Mouse (Mus musculus): Measurements from ENCODE around the gene Robo1.

DNA sequence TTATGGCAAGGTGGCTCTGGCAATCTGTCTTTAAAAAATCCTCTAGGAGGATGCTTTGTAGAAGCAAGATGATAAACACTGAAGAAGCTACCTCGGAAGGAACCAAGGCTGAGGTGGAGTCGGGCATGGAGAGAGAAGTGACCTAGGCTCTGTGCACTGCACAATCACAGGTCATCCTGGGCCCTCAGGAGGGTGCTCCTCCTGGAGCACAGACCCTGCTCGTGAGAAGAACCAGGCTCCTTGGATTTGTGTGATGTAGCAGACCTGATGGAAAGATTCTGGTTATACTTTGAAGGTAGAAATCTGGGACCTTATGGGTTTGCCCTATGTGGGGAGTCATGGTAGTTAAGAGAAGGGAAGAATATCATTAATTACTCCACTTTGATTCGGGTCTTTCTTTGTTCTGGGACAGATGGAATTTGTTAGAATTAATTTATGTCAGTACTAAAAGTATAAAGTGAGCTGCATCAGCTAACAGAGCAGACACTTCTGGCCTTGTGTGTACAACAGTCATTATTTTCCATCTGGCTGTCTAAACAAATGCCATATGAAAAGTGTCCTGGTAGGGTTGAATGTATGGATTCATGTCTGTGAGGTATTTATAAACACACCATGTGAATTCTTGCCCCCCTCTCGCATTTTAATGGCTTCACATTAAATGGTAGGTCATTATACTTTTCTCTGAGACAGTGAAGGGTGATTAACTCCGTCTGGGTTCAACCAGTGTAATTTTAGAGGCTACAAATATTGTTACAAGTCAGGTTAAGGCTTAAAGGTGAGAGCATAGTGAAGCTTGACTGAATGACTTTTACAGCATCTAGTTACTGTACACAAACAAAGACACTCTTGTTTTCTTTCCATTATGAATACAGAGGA, 377.7 kb downstream of the Robo1 start:
- no peak for TF ChIP-seq CTCF (IDR thresholded peaks at IDR 0.05; ENCODE audit: low read depth, low read length)
- no peak for TF ChIP-seq TAL1 (conservative IDR thresholded peaks at IDR 0.05; ENCODE audit: low read depth, low read length)
- no peak for TF ChIP-seq GATA1 (IDR thresholded peaks at IDR 0.05; ENCODE audit: borderline replicate concordance, low read length)
